Mouse (Mus musculus) stomach, postnatal 0 days (tissue): ENCODE results near the gene Aif1l. TPM values are rescaled to one million over a fixed set of nuclear protein-coding genes. Genes with fewer than 3 reads are reported as not detected.

Source experiments
- ATAC-seq: fragments of 200-750 bp; cut with Nextera tagmentation; 2 replicates; pipeline ENCODE4 v1.8.0; 2017; ENCODE audit not compliant: low FRiP score, low TSS enrichment
- DNase-seq: peaks from one replicate; pipeline ENCODE4 v3.0.0-alpha.2; 2016; ENCODE audit warnings: low spot score
- H3K27ac ChIP-seq: fragments of 300-500 bp; sonication (generic); replicated peaks from 2 replicates; pipeline ENCODE4 v1.5.1; 2014; ENCODE audit warnings: mild to moderate bottlenecking, control low read depth
- H3K27me3 ChIP-seq: fragments of 300-500 bp; sonication (generic); 2 replicates; pipeline ENCODE4 v1.6.1; 2014; ENCODE audit warnings: low read length; ENCODE audit not compliant: control insufficient read depth, insufficient read depth
- H3K36me3 ChIP-seq: fragments of 300-500 bp; sonication (generic); 2 replicates; pipeline ENCODE4 v1.6.1; 2014; ENCODE audit warnings: low read length, mixed read lengths; ENCODE audit not compliant: control insufficient read depth, insufficient read depth
- H3K4me1 ChIP-seq: fragments of 300-500 bp; sonication (generic); replicated peaks from 2 replicates; pipeline ENCODE4 v1.6.1; 2014; ENCODE audit warnings: antibody characterized with exemption; ENCODE audit not compliant: control insufficient read depth, insufficient read depth
- H3K4me2 ChIP-seq: fragments of 300-500 bp; sonication (generic); replicated peaks from 2 replicates; pipeline ENCODE4 v1.6.1; 2014; ENCODE audit warnings: low read depth, mild to moderate bottlenecking, control low read depth, moderate library complexity
- H3K4me3 ChIP-seq: fragments of 300-500 bp; sonication (generic); 2 replicates; pipeline ENCODE4 v1.5.1; 2014; ENCODE audit warnings: low read depth, low read length, control low read depth
- H3K9ac ChIP-seq: fragments of 300-500 bp; sonication (generic); 2 replicates; pipeline ENCODE4 v1.6.1; 2014; ENCODE audit warnings: mild to moderate bottlenecking, low read length, control low read depth, mixed read lengths
- H3K9me3 ChIP-seq: fragments of 300-500 bp; sonication (generic); 2 replicates; pipeline ENCODE4 v1.6.1; 2016; ENCODE audit warnings: low read length; ENCODE audit not compliant: control insufficient read depth
- CTCF ChIP-seq: IDR thresholded peaks from 2 replicates; pipeline ENCODE4 v1.5.1; 2016; ENCODE audit warnings: antibody characterized with exemption, low read depth, mild to moderate bottlenecking, moderate library complexity
- EP300 ChIP-seq: optimal IDR thresholded peaks from 2 replicates; pipeline ENCODE3; 2016; ENCODE audit warnings: antibody characterized with exemption
- WGBS: fragments of 180-500 bp; shearing (Covaris S2); extraction: QIAGEN DNeasy Blood & Tissue Kit; methylation state at CpG from one replicate; pipeline ENCODE4 v1.1.7; 2014; 5-methylcytosine and 5-hydroxymethylcytosine counted together
- polyA plus RNA-seq: library from polyadenylated mRNA; unstranded; fragments of >200 nt; fragmentation: Nextera tagmentation; extraction: Ambion mirVana; gene quantifications from 2 replicates; pipeline ENCODE4 v1.2.1, GENCODE M21; 2015

Aif1l gene
- 47.7 and 49.5 TPM in 2 replicates for polyA plus RNA-seq

GRCm38 (mm10) chr2:31950058-31950871 lies at the start of gene Aif1l:
Aif1l (plus strand) TSS chr2:31950139.
- H3K9me3 ChIP-seq = no peaks in the 10 kb centered on the region
- peak within 1 kb of the TSS; percentile 57 for H3K4me3 ChIP-seq
- H3K36me3 ChIP-seq = no peaks in the 10 kb centered on the region
- H3K27me3 ChIP-seq = no peaks in the 10 kb centered on the region
- 0 out of 2 replicates have a peak, but pooled peaks cover 3% of the 10 kb centered on the region for H3K4me1 ChIP-seq
- WGBS = under 1% methylated on average over 64 of the region's 66 CpGs
- H3K27ac ChIP-seq = no peak within 1 kb of the TSS
- TF ChIP-seq CTCF = peak; percentile 62
- no peak for TF ChIP-seq EP300
- ATAC-seq (peak; percentile 28; the same call in 1 of the 2 replicates), DNase-seq (peak; percentile 71)
- H3K4me2 ChIP-seq = peak within 1 kb of the TSS; percentile 99
- H3K9ac ChIP-seq = peak within 1 kb of the TSS; percentile 45

GRCm38 (mm10) chr2:31900932-31901331 lies 49.0 kb upstream of the Aif1l start:
- ATAC-seq (no peak), DNase-seq (no peak)
- H3K4me2 ChIP-seq = no peak overlapping the region
- TF ChIP-seq CTCF = no peak
- no peak for TF ChIP-seq EP300
- no peaks in the 10 kb centered on the region for H3K27me3 ChIP-seq
- H3K36me3 ChIP-seq = no peaks in the 10 kb centered on the region
- no peak overlapping the region for H3K27ac ChIP-seq
- no peaks in the 10 kb centered on the region for H3K4me1 ChIP-seq
- H3K9me3 ChIP-seq = no peaks in the 10 kb centered on the region
- no peak overlapping the region for H3K4me3 ChIP-seq
- H3K9ac ChIP-seq = no peak overlapping the region
- WGBS = 74% methylated on average over 4 of the region's 4 CpGs

- WGBS = 49% methylated on average over 4 of the region's 4 CpGs
- H3K27me3 ChIP-seq = no peaks in the 10 kb centered on the region
- ATAC-seq (peak; percentile 60), DNase-seq (no peak)
- no peaks in the 10 kb centered on the region for H3K4me1 ChIP-seq
- no peak overlapping the region for H3K9ac ChIP-seq
- no peak for TF ChIP-seq EP300
- TF ChIP-seq CTCF = no peak
- no peaks in the 10 kb centered on the region for H3K9me3 ChIP-seq
- H3K4me2 ChIP-seq = no peak overlapping the region
- no peaks in the 10 kb centered on the region for H3K36me3 ChIP-seq
- H3K27ac ChIP-seq = no peak overlapping the region
- H3K4me3 ChIP-seq = no peak overlapping the region
These were observed 48.1 kb upstream of the Aif1l start for GRCm38 (mm10) chr2:31901659-31902362.

- H3K4me1 ChIP-seq = no peaks in the 10 kb centered on the region
- H3K9me3 ChIP-seq = no peaks in the 10 kb centered on the region
- no peaks in the 10 kb centered on the region for H3K36me3 ChIP-seq
- no peak overlapping the region for H3K4me2 ChIP-seq
- ATAC-seq = no peak
- 32% methylated on average over 6 of the region's 6 CpGs for WGBS
- H3K9ac ChIP-seq = no peak overlapping the region
- no peak overlapping the region for H3K4me3 ChIP-seq
- no peak overlapping the region for H3K27ac ChIP-seq
- no peak for DNase-seq
- no peaks in the 10 kb centered on the region for H3K27me3 ChIP-seq
- TF ChIP-seq CTCF = no peak
- TF ChIP-seq EP300 = no peak
These were observed 45.9 kb upstream of the Aif1l start for GRCm38 (mm10) chr2:31904089-31904488.

- H3K4me3 ChIP-seq = no peak overlapping the region
- no peaks in the 10 kb centered on the region for H3K9me3 ChIP-seq
- no peak overlapping the region for H3K4me2 ChIP-seq
- no peak overlapping the region for H3K9ac ChIP-seq
- no peaks in the 10 kb centered on the region for H3K27me3 ChIP-seq
- TF ChIP-seq CTCF = peak; percentile 62
- no peak for TF ChIP-seq EP300
- no peak; the same call in 1 of the 2 replicates for ATAC-seq
- no peak overlapping the region for H3K27ac ChIP-seq
- 13% methylated on average over 8 of the region's 8 CpGs for WGBS
- peak; percentile 44 for DNase-seq
- H3K36me3 ChIP-seq = no peaks in the 10 kb centered on the region
- no peaks in the 10 kb centered on the region for H3K4me1 ChIP-seq
These were observed 45.3 kb upstream of the Aif1l start for GRCm38 (mm10) chr2:31904622-31905021.
